Mouse (Mus musculus): ENCODE measurements around the gene Fam189a2.

Gene Fam189a2

GRCm38 (mm10) chr19:24030871-24031556 lies at the start of gene Fam189a2:
TSS of gene Fam189a2 (minus strand) at chr19:24031019.
- no peak for DNase-seq (ENCODE audit: low read depth, low spot score)

GRCm38 (mm10) chr19:24077658-24078057 lies 46.8 kb upstream of the Fam189a2 start:
- DNase-seq (ENCODE audit: low read depth, low spot score) = no peak

DNA sequence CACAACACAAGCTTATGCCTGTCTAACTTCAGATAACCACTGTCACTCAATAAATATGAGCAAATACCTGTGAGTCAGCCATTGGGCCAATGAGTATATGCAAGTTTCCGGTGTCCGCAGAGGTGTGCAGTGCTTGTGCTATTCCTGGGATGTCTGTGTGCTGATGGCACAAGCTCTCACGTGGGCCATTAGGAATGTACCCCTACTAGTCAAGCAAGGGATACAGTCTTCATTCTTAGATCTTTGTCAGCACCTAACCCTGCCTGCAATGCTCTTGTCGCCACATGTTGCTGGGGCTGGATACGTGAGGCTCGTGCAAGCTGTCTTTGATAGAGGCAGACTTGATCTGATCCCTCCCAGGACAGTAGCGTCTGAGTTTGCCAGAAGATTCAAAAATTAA lies 45.7 kb upstream of the Fam189a2 start:
- DNase-seq (ENCODE audit: low read depth, low spot score) = no peak

- DNase-seq (ENCODE audit: low read depth, low spot score) = no peak
Observed at GRCm38 (mm10) chr19:24075927-24076326, 45.1 kb upstream of the Fam189a2 start.

DNA sequence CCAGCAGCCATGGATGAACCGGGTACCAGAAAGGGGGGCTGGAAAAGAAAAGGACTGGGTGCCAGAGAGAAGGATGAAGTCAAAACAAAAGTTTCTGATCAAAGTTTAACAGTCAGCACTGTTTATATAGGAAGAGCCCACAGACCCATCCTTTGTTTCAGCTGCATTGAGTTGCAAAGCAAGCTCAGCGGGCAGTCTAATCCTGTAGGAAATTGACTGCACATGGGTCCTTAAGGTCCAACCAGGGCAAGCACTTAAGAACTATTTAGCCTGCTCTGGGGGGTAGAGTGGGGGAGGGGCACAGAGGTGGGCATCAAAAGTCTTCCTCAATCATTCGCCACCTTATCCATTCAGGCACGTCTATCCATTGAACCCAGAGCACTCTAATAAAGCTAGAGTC lies 42.3 kb upstream of the Fam189a2 start:
- DNase-seq (ENCODE audit: low read depth, low spot score) = no peak

DNA sequence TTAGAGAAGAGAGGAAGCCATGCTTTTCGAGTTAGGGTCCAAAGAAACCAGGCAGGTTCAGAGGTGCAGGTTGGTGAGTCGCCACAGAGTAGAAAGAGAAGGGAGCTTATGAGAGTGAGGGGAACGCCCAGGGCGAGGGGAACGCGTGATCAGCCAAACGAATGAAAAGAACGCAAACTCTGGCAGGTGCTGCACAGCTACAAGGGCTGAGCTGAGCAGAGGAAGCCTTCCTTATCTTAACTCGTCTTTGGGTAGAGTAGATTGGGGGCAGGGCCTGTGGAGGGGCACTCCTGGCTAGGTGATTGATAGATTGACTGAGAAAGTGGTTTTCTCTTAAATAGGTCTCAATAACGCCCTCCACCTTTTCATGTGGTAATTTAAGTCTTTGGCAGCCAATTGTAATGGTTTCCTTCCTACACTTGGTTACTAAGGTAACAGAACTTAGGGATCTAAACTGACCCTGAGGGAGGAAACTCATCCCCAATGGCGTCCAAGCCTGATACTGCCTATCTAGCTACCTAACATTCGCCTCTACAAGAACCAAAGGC lies 33.6 kb upstream of the Fam189a2 start:
- peak; percentile 47 for DNase-seq (ENCODE audit: low read depth, low spot score)

GRCm38 (mm10) chr19:24063585-24063984 lies 32.8 kb upstream of the Fam189a2 start:
- no peak for DNase-seq (ENCODE audit: low read depth, low spot score)

DNA sequence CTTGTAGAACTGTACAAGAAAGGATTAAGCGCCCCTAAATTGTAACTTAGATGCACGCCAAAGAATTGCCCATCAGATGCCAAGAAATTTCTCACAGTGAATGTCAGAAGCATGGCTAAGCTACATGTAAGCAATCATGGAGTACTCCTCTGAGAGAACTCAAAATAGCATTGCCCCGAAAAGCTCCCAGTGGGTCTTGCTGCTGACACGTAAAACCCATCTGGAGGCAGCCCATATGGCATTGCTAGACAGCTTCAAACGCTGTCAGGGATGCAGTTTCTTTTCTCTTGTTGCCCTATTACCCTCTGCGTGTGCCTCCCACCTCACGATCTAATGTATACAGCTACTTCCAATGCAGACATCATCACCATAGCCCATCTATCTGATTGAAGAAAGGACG lies 28.0 kb upstream of the Fam189a2 start:
- no peak for DNase-seq (ENCODE audit: low read depth, low spot score)

- no peak for DNase-seq (ENCODE audit: low read depth, low spot score)
Observed at GRCm38 (mm10) chr19:24058021-24058420, 27.2 kb upstream of the Fam189a2 start.

DNA sequence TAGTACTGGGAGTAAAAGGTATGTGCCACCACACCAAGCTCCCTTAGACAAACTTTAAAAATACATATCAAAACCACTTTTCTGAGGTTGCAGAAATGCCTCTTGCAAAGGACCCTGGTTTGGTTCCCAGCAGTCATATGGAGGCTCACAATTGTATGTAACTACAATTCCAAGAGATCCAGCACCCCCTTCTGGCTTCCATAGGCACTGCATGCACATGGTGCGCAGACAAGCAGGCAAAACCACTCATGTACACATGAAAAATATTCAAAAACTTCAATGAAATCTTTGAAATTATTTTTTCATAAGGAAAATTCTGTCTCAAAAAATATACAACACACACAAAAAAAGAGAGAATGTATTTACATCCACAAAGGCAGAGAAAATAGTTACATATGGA lies 26.1 kb upstream of the Fam189a2 start:
- DNase-seq (ENCODE audit: low read depth, low spot score) = no peak

DNA sequence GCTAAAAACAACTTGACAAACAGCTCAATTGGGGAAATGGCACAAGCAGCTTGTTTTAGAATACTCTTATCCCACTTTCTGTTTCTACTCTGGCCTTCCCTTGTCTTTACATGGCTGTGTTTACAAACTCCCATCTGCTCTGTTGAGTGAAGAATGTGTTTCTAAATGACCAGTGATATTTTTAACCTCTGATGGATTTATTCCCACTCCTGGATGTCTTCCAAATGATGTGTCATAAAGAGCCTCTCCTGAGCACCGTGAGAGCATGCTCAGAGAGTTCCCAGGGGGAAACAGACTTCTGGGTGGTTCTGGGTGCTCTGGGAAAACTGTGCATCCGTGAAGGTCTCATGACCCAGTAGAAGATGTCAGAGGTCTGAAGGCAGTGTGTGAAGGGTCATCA lies 24.1 kb upstream of the Fam189a2 start:
- DNase-seq (ENCODE audit: low read depth, low spot score) = no peak

DNA sequence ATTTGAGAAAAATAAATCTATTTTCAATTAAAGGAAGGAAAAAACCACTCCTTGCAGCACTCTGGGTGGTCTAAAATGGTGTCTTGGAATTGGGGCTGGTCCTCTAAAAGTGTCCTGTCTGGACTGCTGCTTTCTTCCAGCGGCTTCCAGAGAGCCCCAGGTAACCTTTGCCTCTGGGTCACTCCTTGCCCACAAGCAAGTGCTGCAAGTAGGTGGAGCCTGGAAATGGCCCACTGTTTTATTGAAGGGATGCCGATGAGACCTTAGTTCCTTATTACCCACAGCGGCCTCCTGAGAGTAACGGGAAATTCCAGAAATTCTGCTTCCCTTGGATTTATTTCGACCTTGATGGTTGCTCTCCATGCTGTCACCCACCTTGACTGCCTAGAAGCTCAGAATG lies 23.4 kb upstream of the Fam189a2 start:
- no peak for DNase-seq (ENCODE audit: low read depth, low spot score)

- no peak for DNase-seq (ENCODE audit: low read depth, low spot score)
Observed at GRCm38 (mm10) chr19:24050514-24050913, 19.7 kb upstream of the Fam189a2 start.

DNA sequence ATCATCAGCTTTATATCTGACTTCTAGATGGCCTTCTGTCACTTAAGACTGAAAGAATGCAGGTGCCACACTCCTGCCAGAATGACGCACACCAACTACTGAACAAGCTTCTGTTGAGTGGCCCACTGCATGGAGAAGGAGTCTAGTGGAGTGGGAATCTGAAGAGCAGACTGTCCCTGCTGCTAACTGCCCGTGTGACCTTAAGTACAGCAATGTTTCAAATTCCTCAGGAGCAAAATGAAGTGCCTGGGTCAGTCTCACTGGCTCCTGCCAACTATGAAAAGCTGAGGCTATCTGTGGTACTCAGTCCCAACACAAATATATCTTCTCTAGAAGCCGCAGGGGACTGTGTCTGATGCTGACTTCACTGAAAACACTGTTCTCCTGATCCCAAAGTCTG lies 18.5 kb upstream of the Fam189a2 start:
- DNase-seq (ENCODE audit: low read depth, low spot score) = no peak

DNA sequence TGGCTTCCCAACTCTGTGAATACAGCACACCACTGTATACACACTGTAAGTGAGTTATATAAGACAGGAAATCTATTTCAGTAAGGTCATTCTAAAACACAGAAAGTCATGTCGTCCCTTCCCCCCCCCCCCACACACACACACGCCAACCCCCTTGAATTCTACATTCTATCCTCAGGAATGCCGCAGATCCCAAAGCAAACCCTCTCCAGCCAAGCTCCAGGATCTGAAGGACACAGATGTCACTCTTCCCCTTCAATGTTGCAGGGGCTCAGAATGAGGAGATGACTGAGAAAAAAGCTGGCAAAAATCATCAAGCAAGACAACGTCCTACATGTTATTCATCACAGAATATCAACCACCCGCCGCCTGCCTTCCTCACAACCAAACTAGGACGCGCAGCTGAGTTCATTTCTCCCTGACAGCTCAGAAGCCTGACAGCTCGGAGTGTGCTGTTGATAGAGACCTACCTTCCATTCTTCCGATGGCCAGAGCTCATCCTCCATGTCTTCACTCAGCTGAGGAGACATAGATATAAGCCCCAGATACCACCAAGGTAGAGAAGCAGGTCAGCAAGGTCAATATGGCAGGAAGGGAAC lies 15.7 kb upstream of the Fam189a2 start:
- no peak for DNase-seq (ENCODE audit: low read depth, low spot score)

GRCm38 (mm10) chr19:24042387-24042786 lies 11.6 kb upstream of the Fam189a2 start:
- no peak for DNase-seq (ENCODE audit: low read depth, low spot score)

GRCm38 (mm10) chr19:24039061-24039853 lies 8.4 kb upstream of the Fam189a2 start:
- DNase-seq (ENCODE audit: low read depth, low spot score) = no peak

DNA sequence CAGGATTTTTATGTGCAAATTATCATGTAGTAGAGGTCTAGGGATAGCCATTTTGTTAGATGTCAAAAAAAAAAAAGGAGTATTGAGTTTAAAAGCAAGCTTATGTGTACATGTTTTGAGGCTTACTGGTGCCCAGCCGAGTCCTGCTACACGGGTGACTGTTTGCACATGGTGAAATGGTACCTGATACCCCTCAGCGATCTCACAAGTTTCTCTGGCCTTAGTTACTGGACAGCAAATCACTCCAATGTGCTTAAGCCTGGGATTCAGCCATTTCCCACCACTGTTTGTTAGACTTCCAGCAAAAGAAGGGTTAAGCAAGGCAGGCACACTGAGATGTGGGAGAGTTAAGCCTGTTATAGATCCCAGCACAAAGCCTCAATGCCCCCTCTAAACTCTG lies 3.5 kb upstream of the Fam189a2 start:
- DNase-seq (ENCODE audit: low read depth, low spot score) = no peak

DNA sequence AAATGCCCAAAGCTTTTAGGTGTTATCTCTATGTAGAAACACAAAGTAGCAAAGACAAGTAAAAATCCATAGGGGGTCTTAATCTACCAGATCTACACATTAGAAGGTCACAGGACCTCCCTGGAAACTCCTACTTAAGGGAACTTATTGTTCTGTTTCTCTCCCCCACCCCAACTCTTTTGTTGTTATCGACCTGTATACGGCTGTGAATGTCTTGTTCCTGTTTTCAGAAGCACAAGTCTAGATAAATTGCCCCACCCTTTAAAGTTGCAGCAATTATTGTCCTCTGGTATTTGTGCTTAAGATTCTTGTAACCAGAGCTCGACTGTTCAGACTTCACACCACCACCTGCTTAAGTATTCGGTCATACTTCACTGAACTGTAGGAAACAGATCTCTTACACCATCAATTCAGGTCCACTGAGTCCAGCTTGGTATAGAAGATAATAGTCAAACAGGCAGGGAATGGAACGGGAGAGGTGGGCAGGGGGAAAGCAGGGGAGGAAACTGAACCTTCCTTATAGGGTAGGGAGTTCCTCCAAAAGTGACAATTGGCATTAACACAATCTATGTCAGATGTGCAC lies 1.9 kb upstream of the Fam189a2 start:
- no peak for DNase-seq (ENCODE audit: low read depth, low spot score)

GRCm38 (mm10) chr19:24030511-24030870 lies 328 bp downstream of the Fam189a2 start:
- no peak for DNase-seq (ENCODE audit: low read depth, low spot score)

DNA sequence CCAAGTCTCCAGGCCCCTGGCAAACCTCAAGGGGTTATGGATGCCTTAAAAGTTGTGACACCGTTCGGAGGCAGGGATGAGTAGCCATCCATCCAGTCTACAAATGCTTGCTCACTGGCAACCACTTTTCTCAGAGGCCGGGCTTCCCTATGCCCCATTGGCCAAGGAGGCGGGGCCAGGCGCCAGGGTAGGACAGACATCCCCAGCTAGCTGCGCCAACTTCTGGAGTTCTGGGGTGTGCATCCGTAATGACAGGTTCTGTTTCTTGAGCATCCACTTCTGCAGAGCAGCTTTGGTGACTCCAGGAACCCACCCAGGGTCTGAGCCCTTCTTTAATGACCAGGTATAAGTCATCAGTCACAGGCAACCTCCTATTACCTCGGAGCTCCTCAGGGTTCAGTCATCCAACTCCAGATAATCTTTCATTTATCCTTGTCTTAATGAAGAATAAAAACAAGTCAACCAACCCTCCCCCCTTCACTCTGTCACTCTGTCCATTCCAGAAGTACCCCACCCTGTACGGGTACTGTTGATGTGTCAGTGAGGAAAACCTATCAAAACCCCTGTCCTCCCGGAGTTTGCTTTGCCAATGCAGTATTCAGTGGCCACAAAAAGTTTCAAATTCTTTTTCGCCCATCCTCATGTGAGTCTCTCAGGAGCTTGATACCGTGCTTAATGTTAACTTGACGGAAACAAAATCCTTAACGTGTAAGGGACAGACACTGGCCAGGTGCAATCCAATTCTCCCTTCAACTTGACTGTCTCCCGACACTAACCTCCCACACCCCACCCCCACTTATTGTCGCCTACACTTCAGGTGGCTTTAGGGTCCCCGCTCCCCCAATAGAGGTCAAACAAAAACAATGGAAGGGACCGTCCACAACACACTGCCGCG lies 956 bp downstream of the Fam189a2 start:
- no peak for DNase-seq (ENCODE audit: low read depth, low spot score)
